Comparison of ENCODE assay signal across 9 mouse cellular contexts in genomic region chr8:84745032-84745925, GRCm38 (mm10). TPM values are rescaled to one million over a fixed set of nuclear protein-coding genes. Genes with fewer than 3 reads are reported as not detected.
A peak's percentile ranks its signal among the peaks of the same experiment; 100 is the strongest.
DNase-seq lines count a peak whose midpoint lies in the region; ATAC-seq lines count a peak whose summit lies in the region.
"Had no signal": no experiment of that assay in that cellular context is flagged by ENCODE, and none has a peak within 500 bp of the region (broad histone marks: within the 10 kb centered on the region; RNA-seq: fewer than 3 reads in every experiment).

No protein-coding gene starts in this region.

- peaks cover 81% of the 10 kb centered on the region for H3K27me3 ChIP-seq in kidney, embryonic 14.5 days (ENCODE audit: control insufficient read depth, insufficient read depth, low read length)
- H3K27me3 ChIP-seq in hindbrain, embryonic 16.5 days (replicated peaks; ENCODE audit: control insufficient read depth, insufficient read depth, low read length): peaks cover 29% of the 10 kb centered on the region
- peaks cover 99% of the 10 kb centered on the region for H3K27me3 ChIP-seq in midbrain, embryonic 11.5 days (ENCODE audit: control insufficient read depth, insufficient read depth, low read length)

- no peaks in the 10 kb centered on the region for H3K36me3 ChIP-seq in kidney, embryonic 14.5 days (ENCODE audit: control insufficient read depth, insufficient read depth, low read length)
- no peaks in the 10 kb centered on the region for H3K36me3 ChIP-seq in hindbrain, embryonic 16.5 days (ENCODE audit: control insufficient read depth, insufficient read depth, low read length)
- no peaks in the 10 kb centered on the region for H3K36me3 ChIP-seq in midbrain, embryonic 11.5 days (ENCODE audit: control insufficient read depth, insufficient read depth, low read length)

- no peak for DNase-seq in kidney, adult 18-20 months
- DNase-seq in embryo, embryonic 11 days: peak; percentile 88
- DNase-seq in midbrain, embryonic 11.5 days (ENCODE audit: low spot score, missing footprints): peak; percentile 93
- no peak for DNase-seq in cerebellum, adult 8-10 months
- DNase-seq in c-Kit-positive CD71-positive TER-119-positive erythroid progenitor cells, embryonic 14.5 days (ENCODE audit: low spot score): no peak
- no peak for DNase-seq in adrenal gland, postnatal 4 days (ENCODE audit: low spot score in 2 of 2)

- peak; percentile 14; the same call in 1 of the 2 replicates for ATAC-seq in kidney, embryonic 14.5 days (ENCODE audit: low FRiP score, low TSS enrichment)
- ATAC-seq in hindbrain, embryonic 16.5 days: no peak
- ATAC-seq in midbrain, embryonic 11.5 days (ENCODE audit: low FRiP score): peak; percentile 31; the same call in 1 of the 2 replicates

- 8% methylated on average over 17 of the region's 17 CpGs for WGBS in kidney, embryonic 14.5 days
- WGBS in hindbrain, embryonic 16.5 days: 9% methylated on average over 17 of the region's 17 CpGs
- WGBS in midbrain, embryonic 11.5 days: under 1% methylated on average over 16 of the region's 17 CpGs

- H3K9ac ChIP-seq in kidney, embryonic 14.5 days (ENCODE audit: low read depth, low read length): no peak overlapping the region; the same call in 1 of the 2 replicates
- H3K9ac ChIP-seq in hindbrain, embryonic 16.5 days (ENCODE audit: low read depth, low read length): peak overlapping the region; percentile 31
- 0 out of 2 replicates have a peak overlapping the region, but pooled peaks have one; percentile 22 for H3K9ac ChIP-seq in midbrain, embryonic 11.5 days (ENCODE audit: low read length)

- H3K4me2 ChIP-seq in kidney, embryonic 14.5 days (replicated peaks; ENCODE audit: low read depth, low read length): no peak overlapping the region
- H3K4me2 ChIP-seq in hindbrain, embryonic 16.5 days (ENCODE audit: low read length): no peak overlapping the region
- H3K4me2 ChIP-seq in midbrain, embryonic 11.5 days: no peak overlapping the region

- peak overlapping the region; percentile 30; the same call in 1 of the 2 replicates for H3K27ac ChIP-seq in kidney, embryonic 14.5 days (ENCODE audit: low read depth, low read length)
- H3K27ac ChIP-seq in hindbrain, embryonic 16.5 days (ENCODE audit: low read depth, low read length): peak overlapping the region; percentile 80
- no peak overlapping the region for H3K27ac ChIP-seq in midbrain, embryonic 11.5 days (ENCODE audit: low read depth, low read length)
- H3K27ac ChIP-seq: macrophage had no signal

- H3K4me3 ChIP-seq in kidney, embryonic 14.5 days (ENCODE audit: low read length): 0 out of 2 replicates have a peak overlapping the region, but pooled peaks have one; percentile 1
- H3K4me3 ChIP-seq in hindbrain, embryonic 16.5 days (ENCODE audit: low read length): no peak overlapping the region
- H3K4me3 ChIP-seq in midbrain, embryonic 11.5 days (ENCODE audit: low read depth, low read length): no peak overlapping the region

- no peaks in the 10 kb centered on the region for H3K9me3 ChIP-seq in kidney, embryonic 14.5 days (ENCODE audit: control insufficient read depth, low read length)
- H3K9me3 ChIP-seq in hindbrain, embryonic 16.5 days (ENCODE audit: control insufficient read depth, low read length): no peaks in the 10 kb centered on the region
- no peaks in the 10 kb centered on the region for H3K9me3 ChIP-seq in midbrain, embryonic 11.5 days (ENCODE audit: control insufficient read depth, low read length)

- H3K4me1 ChIP-seq in kidney, embryonic 14.5 days (ENCODE audit: control insufficient read depth, insufficient read depth, low read length): peaks cover 44% of the 10 kb centered on the region
- peaks cover 57% of the 10 kb centered on the region for H3K4me1 ChIP-seq in hindbrain, embryonic 16.5 days (ENCODE audit: control insufficient read depth, insufficient read depth, low read depth, low read length)
- peaks cover 41% of the 10 kb centered on the region for H3K4me1 ChIP-seq in midbrain, embryonic 11.5 days (ENCODE audit: control insufficient read depth, insufficient read depth, low read length)

RNA-seq across cellular contexts. Expression of gene G430095P16Rik, which starts 22.5 kb away (rescaled TPM):
- 1.7 and 2.8 TPM in 2 replicates for polyA plus RNA-seq in kidney, embryonic 14.5 days (2014; fragmentation: Nextera tagmentation; extraction: Ambion mirVana)
- 0.82 and 0.89 TPM in 2 replicates for polyA plus RNA-seq in hindbrain, embryonic 16.5 days (2015; fragmentation: Nextera tagmentation; extraction: Ambion mirVana)
- 1.6 and 1.9 TPM in 2 replicates for polyA plus RNA-seq in midbrain, embryonic 11.5 days (2014; fragmentation: Nextera tagmentation; extraction: Ambion mirVana)
- total RNA-seq in adrenal gland, postnatal 4 days (2021): 1 to 10 TPM; 1.2 TPM
- polyA plus RNA-seq: macrophage had no signal

RNA-seq across cellular contexts. Expression of gene Lyl1, which starts 44.0 kb away (rescaled TPM):
- polyA plus RNA-seq in kidney, embryonic 14.5 days (2014; fragmentation: Nextera tagmentation; extraction: Ambion mirVana): 6.3 and 8.9 TPM in 2 replicates
- 2.6 and 3.2 TPM in 2 replicates for polyA plus RNA-seq in hindbrain, embryonic 16.5 days (2015; fragmentation: Nextera tagmentation; extraction: Ambion mirVana)
- polyA plus RNA-seq in midbrain, embryonic 11.5 days (2014; fragmentation: Nextera tagmentation; extraction: Ambion mirVana): 5.1 and 6.5 TPM in 2 replicates
- total RNA-seq in adrenal gland, postnatal 4 days (2021): 1 to 10 TPM; 6.5 to 7.2 TPM

RNA-seq across cellular contexts. Expression of gene Nfix, which starts 54.9 kb away (rescaled TPM):
- 9.4 and 10.9 TPM in 2 replicates for polyA plus RNA-seq in kidney, embryonic 14.5 days (2014; fragmentation: Nextera tagmentation; extraction: Ambion mirVana)
- polyA plus RNA-seq in hindbrain, embryonic 16.5 days (2015; fragmentation: Nextera tagmentation; extraction: Ambion mirVana): 94.3 and 109 TPM in 2 replicates
- 2.2 and 2.5 TPM in 2 replicates for polyA plus RNA-seq in midbrain, embryonic 11.5 days (2014; fragmentation: Nextera tagmentation; extraction: Ambion mirVana)
- 100 to 1,000 TPM; 134 to 137 TPM for total RNA-seq in adrenal gland, postnatal 4 days (2021)

RNA-seq across cellular contexts. Expression of gene Nacc1, which starts 57.6 kb away (rescaled TPM):
- polyA plus RNA-seq in kidney, embryonic 14.5 days (2014; fragmentation: Nextera tagmentation; extraction: Ambion mirVana): 28.1 and 33.1 TPM in 2 replicates
- 12.4 and 15.5 TPM in 2 replicates for polyA plus RNA-seq in hindbrain, embryonic 16.5 days (2015; fragmentation: Nextera tagmentation; extraction: Ambion mirVana)
- 18.6 and 21.4 TPM in 2 replicates for polyA plus RNA-seq in midbrain, embryonic 11.5 days (2014; fragmentation: Nextera tagmentation; extraction: Ambion mirVana)
- 10 to 100 TPM; 88.9 to 89.0 TPM for total RNA-seq in adrenal gland, postnatal 4 days (2021)

RNA-seq across cellular contexts. Expression of gene Trmt1, which starts 59.2 kb away (rescaled TPM):
- polyA plus RNA-seq in kidney, embryonic 14.5 days (2014; fragmentation: Nextera tagmentation; extraction: Ambion mirVana): 65.4 and 82.3 TPM in 2 replicates
- 66.8 and 71.2 TPM in 2 replicates for polyA plus RNA-seq in hindbrain, embryonic 16.5 days (2015; fragmentation: Nextera tagmentation; extraction: Ambion mirVana)
- 39.9 and 45.6 TPM in 2 replicates for polyA plus RNA-seq in midbrain, embryonic 11.5 days (2014; fragmentation: Nextera tagmentation; extraction: Ambion mirVana)
- 100 to 1,000 TPM; 122 to 124 TPM for total RNA-seq in adrenal gland, postnatal 4 days (2021)

Comparison
In these comparisons a context has a peak if more than half of its experiments do, and no peak if none do; other contexts are left out.
1. DNase-seq: peak in embryo, embryonic 11 days (single experiment) and midbrain, embryonic 11.5 days (single experiment); none in kidney, adult 18-20 months (single experiment), cerebellum, adult 8-10 months (single experiment), c-Kit-positive CD71-positive TER-119-positive erythroid progenitor cells, embryonic 14.5 days (single experiment) and adrenal gland, postnatal 4 days (0 of 2).